Mouse (Mus musculus) heart, embryonic 14.5 days (tissue): ENCODE measurements at regions not wholly inside any gene's neighbourhood (a gene's known extent, or its start where the extent isn't known, plus 50 kb on each side); places are given as distances from the start of the nearest gene placed in this dataset.
"Not testable (repeated sequence)": the region's sequence is repeated elsewhere in the genome, so short reads cannot be mapped to it uniquely, and the experiment has no call there.

Experiments
- ATAC-seq: fragments of 200-750 bp; cut with Nextera tagmentation; 2 replicates; pipeline ENCODE4 v1.8.0; 2017; ENCODE audit warnings: low read depth, moderate TSS enrichment; ENCODE audit not compliant: insufficient number of reproducible peaks, insufficient read depth, low FRiP score
- H3K27ac ChIP-seq, 2 experiments: fragments of 200-500 bp in 1 of 2; fragments of 300-500 bp in 1 of 2; sonication (generic) in 1 of 2; replicated peaks in 1 of 2; 2 replicates each; pipeline ENCODE4 v1.5.1; 2012 to 2014; ENCODE audit warnings: low read depth in 2 of 2, low read length in 2 of 2, control low read depth in 1 of 2, mild to moderate bottlenecking in 1 of 2, mixed read lengths in 1 of 2; ENCODE audit not compliant: control insufficient read depth in 1 of 2, insufficient read depth in 1 of 2
- H3K27me3 ChIP-seq: fragments of 300-500 bp; sonication (generic); 2 replicates; pipeline ENCODE4 v1.6.1; 2014; ENCODE audit warnings: mild to moderate bottlenecking, low read length, control low read depth; ENCODE audit not compliant: control insufficient read depth, insufficient read depth
- H3K36me3 ChIP-seq: fragments of 300-500 bp; sonication (generic); 2 replicates; pipeline ENCODE4 v1.6.1; 2014; ENCODE audit warnings: mild to moderate bottlenecking, control low read depth, low read length, mixed read lengths; ENCODE audit not compliant: control insufficient read depth, insufficient read depth
- H3K4me1 ChIP-seq, 2 experiments: fragments of 200-500 bp in 1 of 2; fragments of 300-500 bp in 1 of 2; sonication (generic) in 1 of 2; 2 replicates each; pipeline ENCODE4 v1.6.1; 2012 to 2014; ENCODE audit warnings: low read length in 2 of 2, control low read depth in 1 of 2, mixed read lengths in 1 of 2; ENCODE audit not compliant: control insufficient read depth in 2 of 2, insufficient read depth in 2 of 2
- H3K4me2 ChIP-seq: fragments of 300-500 bp; sonication (generic); 2 replicates; pipeline ENCODE4 v1.6.1; 2014; ENCODE audit warnings: mild to moderate bottlenecking, low read length
- H3K4me3 ChIP-seq, 2 experiments: fragments of 200-500 bp in 1 of 2; fragments of 300-500 bp in 1 of 2; sonication (generic) in 1 of 2; 2 replicates each; pipeline ENCODE4 v1.5.1; 2012 to 2014; ENCODE audit warnings: low read length in 2 of 2, mild to moderate bottlenecking in 2 of 2, control low read depth in 1 of 2, low read depth in 1 of 2, moderate library complexity in 1 of 2; ENCODE audit not compliant: control insufficient read depth in 1 of 2, insufficient read depth in 1 of 2
- H3K9ac ChIP-seq: fragments of 300-500 bp; sonication (generic); 2 replicates; pipeline ENCODE4 v1.6.1; 2014; ENCODE audit warnings: mild to moderate bottlenecking, low read length
- H3K9me3 ChIP-seq: fragments of 300-500 bp; sonication (generic); 2 replicates; pipeline ENCODE4 v1.6.1; 2016; ENCODE audit warnings: low read length, control low read depth; ENCODE audit not compliant: control insufficient read depth
- WGBS: fragments of 180-500 bp; shearing (Covaris S2); extraction: QIAGEN DNeasy Blood & Tissue Kit; methylation state at CpG from one replicate; pipeline ENCODE4 v1.1.7; 2014; 5-methylcytosine and 5-hydroxymethylcytosine counted together

DNA sequence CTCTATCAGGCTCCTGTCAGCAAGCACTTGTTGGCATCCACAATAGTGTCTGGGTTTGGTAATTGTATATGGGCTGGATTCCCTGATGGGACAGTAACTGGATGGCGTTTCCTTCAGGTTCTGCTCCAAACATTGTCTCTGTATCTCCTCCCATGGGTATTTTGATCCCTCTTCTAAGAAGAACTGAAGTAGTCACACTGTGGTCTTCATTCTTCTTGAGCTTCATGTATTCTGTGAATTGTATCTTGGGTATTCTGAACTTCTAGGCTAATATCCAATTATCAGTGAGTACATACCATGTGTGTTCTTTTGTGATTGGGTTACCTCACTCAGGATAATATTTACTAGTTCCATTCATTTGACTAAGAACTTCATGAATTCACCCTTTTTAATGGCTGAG is 119.2 kb upstream of the Gm21119 start:
- not testable (repeated sequence) for H3K4me1 ChIP-seq, H3K27me3 ChIP-seq, H3K9me3 ChIP-seq, H3K4me3 ChIP-seq, ATAC-seq, H3K9ac ChIP-seq, H3K36me3 ChIP-seq, H3K4me2 ChIP-seq, H3K27ac ChIP-seq
- WGBS: no CpG with 5 or more reads among the region's 1 CpGs

DNA sequence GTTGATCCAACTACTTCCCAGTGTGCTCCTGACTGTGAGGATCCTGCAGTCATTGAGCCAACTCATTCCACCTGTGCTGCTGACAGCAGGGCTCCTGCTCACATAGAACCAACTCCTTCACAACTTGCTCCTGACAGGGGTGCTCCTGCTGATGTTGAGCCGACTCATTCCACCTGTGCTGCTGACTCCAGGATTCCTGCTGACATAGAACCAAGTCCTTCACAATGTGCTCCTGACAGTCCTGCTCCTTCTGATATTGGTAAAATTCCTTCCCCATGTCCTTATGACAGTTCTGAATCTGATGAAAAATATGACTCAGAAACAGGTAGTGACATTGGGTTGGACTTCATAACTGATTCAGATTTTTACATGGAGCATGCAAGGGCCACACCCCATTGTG is 100.8 kb upstream of the Gm21119 start:
- H3K4me3 ChIP-seq, H3K27ac ChIP-seq, H3K9me3 ChIP-seq, H3K27me3 ChIP-seq, H3K36me3 ChIP-seq, H3K4me1 ChIP-seq, ATAC-seq, H3K4me2 ChIP-seq, H3K9ac ChIP-seq: not testable (repeated sequence)
- WGBS: 56% methylated on average over 1 of the region's 1 CpGs

DNA sequence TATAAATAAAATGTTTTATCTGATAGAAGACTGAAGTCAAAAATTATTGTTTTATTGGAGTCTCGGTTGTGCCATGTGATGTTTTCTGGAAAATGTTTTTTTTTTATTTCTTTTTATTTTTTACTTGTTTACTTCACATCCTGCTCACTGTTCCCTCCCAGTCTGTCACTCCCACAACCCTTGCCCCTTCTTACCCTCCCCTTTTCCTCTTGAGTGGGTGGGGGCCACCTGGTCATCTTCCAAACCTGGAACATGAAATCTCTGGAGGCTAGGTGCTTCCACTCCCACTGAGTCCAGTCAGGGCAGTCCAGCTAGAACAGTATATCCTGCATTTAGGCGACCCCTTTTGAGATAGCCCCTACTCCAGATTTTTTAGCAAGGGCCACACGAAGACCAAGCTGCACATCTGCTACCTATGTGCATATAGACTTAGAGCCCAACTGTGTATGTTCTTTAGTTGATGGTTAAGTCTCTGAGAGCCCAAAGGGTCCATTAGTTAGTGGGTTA is 98.3 kb upstream of the Gm21119 start:
- H3K9ac ChIP-seq, H3K4me1 ChIP-seq, H3K27ac ChIP-seq, H3K4me2 ChIP-seq, H3K4me3 ChIP-seq, H3K9me3 ChIP-seq, H3K36me3 ChIP-seq, ATAC-seq, H3K27me3 ChIP-seq: not testable (repeated sequence)
- WGBS: 53% methylated on average over 2 of the region's 3 CpGs

DNA sequence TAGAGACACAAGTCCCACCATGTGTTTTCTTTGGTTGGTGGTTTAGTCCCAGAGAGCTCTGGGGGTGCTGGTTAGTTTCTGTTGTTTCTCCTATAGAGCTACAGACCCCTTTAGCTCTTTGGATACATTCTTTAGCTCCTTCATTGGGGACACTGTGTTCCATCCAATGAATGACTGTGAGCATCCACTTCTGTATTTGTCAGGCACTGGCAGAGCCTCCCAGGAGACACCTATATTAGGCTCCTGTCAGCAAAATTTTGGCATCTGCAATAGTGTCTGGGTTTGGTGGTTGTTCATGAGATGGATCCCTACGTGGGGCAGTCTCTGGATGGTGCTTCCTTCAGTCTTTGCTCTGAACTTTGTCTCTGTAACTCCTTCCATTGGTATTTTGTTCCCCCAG is 97.2 kb upstream of the Gm21119 start:
- ATAC-seq, H3K4me3 ChIP-seq, H3K4me1 ChIP-seq, H3K27me3 ChIP-seq, H3K36me3 ChIP-seq, H3K27ac ChIP-seq, H3K9me3 ChIP-seq, H3K9ac ChIP-seq, H3K4me2 ChIP-seq: not testable (repeated sequence)
- WGBS: 25% methylated on average over 1 of the region's 1 CpGs

DNA sequence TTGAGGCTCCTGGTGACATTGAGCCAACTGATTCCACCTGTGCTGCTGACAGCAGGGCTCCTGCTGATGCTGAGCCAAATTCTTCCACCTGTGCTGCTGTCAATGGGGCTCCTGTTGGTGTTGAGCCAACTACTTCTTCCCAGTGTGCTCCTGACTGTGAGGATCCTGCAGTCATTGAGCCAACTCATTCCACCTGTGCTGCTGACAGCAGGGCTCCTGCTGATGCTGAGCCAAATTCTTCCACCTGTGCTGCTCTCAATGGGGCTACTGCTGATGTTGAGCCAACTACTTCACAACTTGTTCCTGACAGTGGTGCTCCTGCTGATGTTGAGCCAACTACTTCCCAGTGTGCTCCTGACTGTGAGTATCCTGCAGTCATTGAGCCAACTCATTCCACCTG is 90.2 kb upstream of the Gm21119 start:
- not testable (repeated sequence) for H3K4me2 ChIP-seq, H3K9ac ChIP-seq, H3K27me3 ChIP-seq, ATAC-seq, H3K27ac ChIP-seq, H3K9me3 ChIP-seq, H3K36me3 ChIP-seq, H3K4me3 ChIP-seq, H3K4me1 ChIP-seq

DNA sequence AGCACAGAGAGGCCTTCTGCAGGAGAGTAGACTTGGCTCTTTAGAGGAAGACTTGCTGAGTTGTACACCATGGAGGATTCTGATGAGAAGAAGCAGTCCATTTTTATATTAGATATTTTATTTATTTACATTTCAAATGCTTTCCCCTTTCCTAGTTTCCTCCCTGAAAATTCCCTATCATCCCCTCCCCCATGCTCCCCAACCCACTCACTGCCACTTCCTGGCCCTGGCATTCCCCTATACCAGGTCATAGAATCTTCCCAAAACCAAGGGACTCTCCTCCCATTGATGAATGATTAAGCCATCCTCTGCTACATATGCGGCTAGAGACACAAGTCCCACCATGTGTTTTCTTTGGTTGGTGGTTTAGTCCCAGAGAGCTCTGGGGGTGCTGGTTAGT is 85.7 kb upstream of the Gm21119 start:
- not testable (repeated sequence) for H3K9me3 ChIP-seq, H3K4me1 ChIP-seq, H3K36me3 ChIP-seq, H3K4me3 ChIP-seq, ATAC-seq, H3K4me2 ChIP-seq, H3K27me3 ChIP-seq, H3K9ac ChIP-seq, H3K27ac ChIP-seq
- no CpG with 5 or more reads among the region's 1 CpGs for WGBS

DNA sequence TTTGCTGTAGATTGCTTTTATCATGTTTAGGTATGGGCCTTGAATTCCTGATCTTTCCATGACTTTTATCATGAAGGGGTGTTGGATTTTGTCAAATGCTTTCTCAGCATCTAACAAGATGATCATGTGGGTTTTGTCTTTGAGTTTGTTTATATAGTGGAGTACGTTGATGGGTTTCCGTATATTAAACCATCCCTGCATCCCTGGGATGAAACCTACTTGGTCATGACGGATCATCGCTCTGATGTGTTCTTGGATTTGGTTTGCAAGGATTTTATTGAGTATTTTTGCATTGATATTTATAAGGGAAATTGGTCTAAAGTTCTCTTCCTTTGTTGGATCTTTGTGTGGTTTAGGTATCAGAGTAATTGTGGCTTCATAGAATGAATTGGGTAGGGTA is 75.7 kb upstream of the Gm21119 start:
- H3K9me3 ChIP-seq, H3K4me2 ChIP-seq, H3K4me1 ChIP-seq, H3K36me3 ChIP-seq, ATAC-seq, H3K27ac ChIP-seq, H3K4me3 ChIP-seq, H3K27me3 ChIP-seq, H3K9ac ChIP-seq: not testable (repeated sequence)
- 83% methylated on average over 4 of the region's 4 CpGs for WGBS

DNA sequence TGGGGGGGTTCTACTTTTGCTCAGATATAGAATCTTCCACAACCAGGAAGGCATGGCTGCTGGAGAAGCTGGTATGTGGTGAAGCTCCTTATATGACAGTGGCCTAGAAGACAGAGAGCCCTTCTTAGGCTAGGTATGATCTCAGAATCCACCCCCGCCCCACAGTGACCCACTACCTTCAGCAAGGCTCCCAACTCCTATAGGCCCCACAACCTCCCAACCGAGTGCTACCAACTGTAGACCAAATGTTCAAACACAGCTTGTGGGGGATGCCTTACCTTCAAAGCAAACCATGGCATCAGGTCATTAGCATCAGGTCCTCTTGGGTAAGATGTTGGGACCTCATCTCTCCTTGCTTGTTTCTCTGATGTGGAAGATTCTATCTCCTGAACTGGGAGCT is 70.6 kb upstream of the Gm21119 start:
- not testable (repeated sequence) for H3K4me2 ChIP-seq, H3K27ac ChIP-seq, H3K36me3 ChIP-seq, H3K9me3 ChIP-seq, H3K4me1 ChIP-seq, H3K4me3 ChIP-seq, ATAC-seq, H3K27me3 ChIP-seq, H3K9ac ChIP-seq
- 68% methylated on average over 2 of the region's 2 CpGs for WGBS
